Mouse (Mus musculus): Measurements from ENCODE around the gene Ablim1. TPM values are rescaled to one million over a fixed set of nuclear protein-coding genes. Genes with fewer than 3 reads are reported as not detected.

Ablim1 gene
- polyA plus RNA-seq, 1 experiment = 12.2 TPM

DNA sequence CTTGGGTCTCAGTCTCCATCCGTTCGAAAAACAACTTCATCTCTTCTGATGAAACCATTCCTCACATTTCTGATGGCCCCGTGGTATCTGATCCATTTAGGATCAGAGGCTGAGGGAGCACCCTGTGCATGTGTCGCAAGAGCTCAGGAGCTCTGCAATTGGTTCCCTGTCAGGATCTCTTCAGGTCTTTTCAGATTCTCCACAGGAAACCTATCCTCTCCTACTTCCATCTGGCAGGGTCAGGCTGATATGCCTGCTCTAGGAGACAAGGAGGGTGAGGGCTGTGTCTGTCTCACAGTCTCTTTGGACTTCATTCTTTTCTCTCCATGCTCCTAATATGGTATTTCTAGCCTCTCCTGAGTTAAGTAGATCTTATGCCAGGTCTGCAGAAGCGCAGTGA lies 43.1 kb upstream of the Ablim1 start:
- H3K27ac ChIP-seq (ENCODE audit: insufficient read depth, low read length) = peak overlapping the region; percentile 26; the same call in 1 of the 2 replicates
- peaks cover 6% of the 10 kb centered on the region for H3K4me1 ChIP-seq (ENCODE audit: control insufficient read depth, insufficient read depth, low read length)
- peak overlapping the region; percentile 61 for H3K9ac ChIP-seq (ENCODE audit: low read depth, poor library complexity, severe bottlenecking)
- no peaks in the 10 kb centered on the region for H3K9me3 ChIP-seq (replicated peaks; ENCODE audit: control insufficient read depth, insufficient read depth, low read length, poor library complexity, severe bottlenecking)
- no peak for TF ChIP-seq POLR2A (IDR thresholded peaks at IDR 0.05; ENCODE audit: insufficient read depth, low read length)
- no peak for TF ChIP-seq EP300 (IDR thresholded peaks at IDR 0.05; ENCODE audit: insufficient read depth, low read depth, low read length)
- no peak for TF ChIP-seq CTCF (IDR thresholded peaks at IDR 0.05; ENCODE audit: low read depth, low read length)
- H3K36me3 ChIP-seq (ENCODE audit: control insufficient read depth, insufficient read depth, low read length, poor library complexity, severe bottlenecking) = no peaks in the 10 kb centered on the region
- H3K4me3 ChIP-seq (ENCODE audit: low read depth, low read length) = peak overlapping the region; percentile 87
- no peaks in the 10 kb centered on the region for H3K27me3 ChIP-seq (ENCODE audit: control insufficient read depth, insufficient read depth, low read length, poor library complexity, severe bottlenecking)

GRCm38 (mm10) chr19:57357244-57357643 lies 42.5 kb upstream of the Ablim1 start:
- Histone ChIP-seq H3K27me3 (ENCODE audit: control insufficient read depth, insufficient read depth, low read length, poor library complexity, severe bottlenecking) (no peaks in the 10 kb centered on the region), H3K4me1 (ENCODE audit: control insufficient read depth, insufficient read depth, low read length) (peaks cover 6% of the 10 kb centered on the region), H3K4me3 (ENCODE audit: low read depth, low read length) (no peak overlapping the region), H3K27ac (ENCODE audit: insufficient read depth, low read length) (no peak overlapping the region), H3K9me3 (replicated peaks; ENCODE audit: control insufficient read depth, insufficient read depth, low read length, poor library complexity, severe bottlenecking) (no peaks in the 10 kb centered on the region), H3K36me3 (ENCODE audit: control insufficient read depth, insufficient read depth, low read length, poor library complexity, severe bottlenecking) (no peaks in the 10 kb centered on the region), H3K9ac (ENCODE audit: low read depth, poor library complexity, severe bottlenecking) (peak overlapping the region; percentile 61; the same call in 1 of the 2 replicates)
- TF ChIP-seq CTCF (IDR thresholded peaks at IDR 0.05; ENCODE audit: low read depth, low read length) = no peak
- TF ChIP-seq POLR2A (IDR thresholded peaks at IDR 0.05; ENCODE audit: insufficient read depth, low read length) = no peak
- no peak for TF ChIP-seq EP300 (IDR thresholded peaks at IDR 0.05; ENCODE audit: insufficient read depth, low read depth, low read length)

DNA sequence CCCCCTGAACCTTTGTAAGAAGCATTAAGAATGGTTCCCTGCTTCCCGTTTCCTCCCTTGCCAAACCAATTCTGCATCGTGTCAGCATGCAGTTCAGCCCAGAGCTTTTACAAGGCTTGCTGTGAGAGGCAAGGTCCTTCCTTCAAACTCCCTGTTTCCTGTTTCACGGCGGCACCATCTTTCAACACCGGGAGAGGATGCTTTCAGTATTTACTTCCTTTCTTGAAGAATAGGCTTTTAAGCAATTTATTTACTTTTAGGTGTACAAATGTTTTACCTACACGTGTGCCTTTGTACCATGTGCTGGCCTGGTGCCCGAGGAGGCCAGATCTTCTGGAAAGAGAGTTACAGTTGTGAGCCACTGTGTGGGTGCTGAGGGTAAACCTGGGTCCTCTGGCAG lies 41.6 kb upstream of the Ablim1 start:
- H3K9me3 ChIP-seq (replicated peaks; ENCODE audit: control insufficient read depth, insufficient read depth, low read length, poor library complexity, severe bottlenecking) = no peaks in the 10 kb centered on the region
- peak overlapping the region; percentile 66 for H3K27ac ChIP-seq (ENCODE audit: insufficient read depth, low read length)
- H3K36me3 ChIP-seq (ENCODE audit: control insufficient read depth, insufficient read depth, low read length, poor library complexity, severe bottlenecking) = no peaks in the 10 kb centered on the region
- H3K9ac ChIP-seq (ENCODE audit: low read depth, poor library complexity, severe bottlenecking) = no peak overlapping the region
- TF ChIP-seq CTCF (IDR thresholded peaks at IDR 0.05; ENCODE audit: low read depth, low read length) (no peak), POLR2A (IDR thresholded peaks at IDR 0.05; ENCODE audit: insufficient read depth, low read length) (no peak), EP300 (IDR thresholded peaks at IDR 0.05; ENCODE audit: insufficient read depth, low read depth, low read length) (no peak)
- H3K4me1 ChIP-seq (ENCODE audit: control insufficient read depth, insufficient read depth, low read length) = peaks cover 6% of the 10 kb centered on the region
- H3K4me3 ChIP-seq (ENCODE audit: low read depth, low read length) = no peak overlapping the region
- no peaks in the 10 kb centered on the region for H3K27me3 ChIP-seq (ENCODE audit: control insufficient read depth, insufficient read depth, low read length, poor library complexity, severe bottlenecking)

GRCm38 (mm10) chr19:57355451-57356251 lies 40.9 kb upstream of the Ablim1 start:
- no peak overlapping the region for H3K9ac ChIP-seq (ENCODE audit: low read depth, poor library complexity, severe bottlenecking)
- peak overlapping the region; percentile 66 for H3K27ac ChIP-seq (ENCODE audit: insufficient read depth, low read length)
- no peaks in the 10 kb centered on the region for H3K9me3 ChIP-seq (replicated peaks; ENCODE audit: control insufficient read depth, insufficient read depth, low read length, poor library complexity, severe bottlenecking)
- H3K4me3 ChIP-seq (ENCODE audit: low read depth, low read length) = 0 out of 2 replicates have a peak overlapping the region, but pooled peaks have one; percentile 15
- peaks cover 6% of the 10 kb centered on the region for H3K4me1 ChIP-seq (ENCODE audit: control insufficient read depth, insufficient read depth, low read length)
- no peaks in the 10 kb centered on the region for H3K36me3 ChIP-seq (ENCODE audit: control insufficient read depth, insufficient read depth, low read length, poor library complexity, severe bottlenecking)
- H3K27me3 ChIP-seq (ENCODE audit: control insufficient read depth, insufficient read depth, low read length, poor library complexity, severe bottlenecking) = no peaks in the 10 kb centered on the region
- no peak for TF ChIP-seq EP300 (IDR thresholded peaks at IDR 0.05; ENCODE audit: insufficient read depth, low read depth, low read length)
- TF ChIP-seq POLR2A (IDR thresholded peaks at IDR 0.05; ENCODE audit: insufficient read depth, low read length) = no peak
- TF ChIP-seq CTCF (IDR thresholded peaks at IDR 0.05; ENCODE audit: low read depth, low read length) = no peak

DNA sequence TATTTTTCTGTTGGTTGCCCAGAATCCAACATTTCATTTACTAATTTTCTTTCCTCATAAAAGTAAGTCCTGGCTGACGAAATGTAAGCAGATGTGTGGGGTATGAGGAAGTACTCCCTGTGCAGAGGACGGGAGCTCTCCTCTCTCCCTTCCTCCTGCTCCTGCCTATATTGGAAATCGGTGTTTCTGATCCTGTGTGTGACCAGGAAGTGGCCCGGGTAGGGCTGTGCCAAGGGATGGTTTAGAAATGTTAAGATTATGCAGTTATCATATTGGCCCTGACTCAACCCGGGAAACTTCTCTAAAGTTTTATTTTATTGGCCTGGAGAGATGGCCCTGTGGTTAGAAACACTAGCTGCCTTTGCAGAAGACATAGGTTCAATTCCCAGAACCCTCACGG lies 40.0 kb upstream of the Ablim1 start:
- Histone ChIP-seq H3K36me3 (ENCODE audit: control insufficient read depth, insufficient read depth, low read length, poor library complexity, severe bottlenecking) (no peaks in the 10 kb centered on the region), H3K4me3 (ENCODE audit: low read depth, low read length) (no peak overlapping the region), H3K27me3 (ENCODE audit: control insufficient read depth, insufficient read depth, low read length, poor library complexity, severe bottlenecking) (no peaks in the 10 kb centered on the region), H3K9ac (ENCODE audit: low read depth, poor library complexity, severe bottlenecking) (no peak overlapping the region), H3K4me1 (ENCODE audit: control insufficient read depth, insufficient read depth, low read length) (peaks cover 6% of the 10 kb centered on the region), H3K27ac (ENCODE audit: insufficient read depth, low read length) (no peak overlapping the region), H3K9me3 (replicated peaks; ENCODE audit: control insufficient read depth, insufficient read depth, low read length, poor library complexity, severe bottlenecking) (no peaks in the 10 kb centered on the region)
- no peak for TF ChIP-seq EP300 (IDR thresholded peaks at IDR 0.05; ENCODE audit: insufficient read depth, low read depth, low read length)
- TF ChIP-seq POLR2A (IDR thresholded peaks at IDR 0.05; ENCODE audit: insufficient read depth, low read length) = no peak
- no peak for TF ChIP-seq CTCF (IDR thresholded peaks at IDR 0.05; ENCODE audit: low read depth, low read length)

DNA sequence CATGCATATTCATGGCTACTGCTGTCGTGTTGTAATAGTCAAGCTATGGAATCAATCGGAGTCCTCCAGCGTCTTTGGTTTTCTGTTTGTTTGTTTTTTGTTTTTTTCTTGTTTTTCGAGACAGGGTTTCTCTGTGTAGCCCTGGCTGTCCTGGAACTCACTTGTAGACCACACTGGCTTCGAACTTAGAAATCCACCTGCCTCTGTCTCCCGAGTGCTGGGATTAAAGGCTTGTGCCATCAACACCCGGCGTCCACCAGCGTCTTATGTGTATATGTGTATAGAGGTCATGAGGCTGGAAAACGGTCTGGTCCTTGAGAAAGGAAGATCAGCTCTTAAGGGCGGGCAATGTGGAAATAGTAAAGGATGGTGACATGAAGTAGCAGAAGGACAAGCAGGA lies 39.3 kb upstream of the Ablim1 start:
- TF ChIP-seq EP300 (IDR thresholded peaks at IDR 0.05; ENCODE audit: insufficient read depth, low read depth, low read length) (no peak), POLR2A (IDR thresholded peaks at IDR 0.05; ENCODE audit: insufficient read depth, low read length) (no peak), CTCF (IDR thresholded peaks at IDR 0.05; ENCODE audit: low read depth, low read length) (no peak)
- H3K27ac ChIP-seq (ENCODE audit: insufficient read depth, low read length) = no peak overlapping the region
- H3K27me3 ChIP-seq (ENCODE audit: control insufficient read depth, insufficient read depth, low read length, poor library complexity, severe bottlenecking) = no peaks in the 10 kb centered on the region
- H3K9ac ChIP-seq (ENCODE audit: low read depth, poor library complexity, severe bottlenecking) = no peak overlapping the region
- no peaks in the 10 kb centered on the region for H3K9me3 ChIP-seq (replicated peaks; ENCODE audit: control insufficient read depth, insufficient read depth, low read length, poor library complexity, severe bottlenecking)
- H3K36me3 ChIP-seq (ENCODE audit: control insufficient read depth, insufficient read depth, low read length, poor library complexity, severe bottlenecking) = no peaks in the 10 kb centered on the region
- H3K4me3 ChIP-seq (ENCODE audit: low read depth, low read length) = no peak overlapping the region
- H3K4me1 ChIP-seq (ENCODE audit: control insufficient read depth, insufficient read depth, low read length) = peaks cover 6% of the 10 kb centered on the region
